Mouse (Mus musculus) erythroblast, embryonic 14.5 days (primary cell): ENCODE data around the gene Col23a1. TPM values are rescaled to one million over a fixed set of nuclear protein-coding genes. Genes with fewer than 3 reads are reported as not detected.

Source experiments
- H3K27me3 ChIP-seq: 2 replicates; pipeline ENCODE4 v1.6.1; 2012; ENCODE audit warnings: inconsistent platforms; ENCODE audit not compliant: control insufficient read depth
- H3K36me3 ChIP-seq: 2 replicates; pipeline ENCODE4 v1.6.1; 2012; ENCODE audit warnings: mild to moderate bottlenecking, inconsistent platforms; ENCODE audit not compliant: control insufficient read depth
- H3K4me1 ChIP-seq: 2 replicates; pipeline ENCODE4 v1.6.1; 2012; ENCODE audit warnings: inconsistent platforms; ENCODE audit not compliant: control insufficient read depth
- H3K4me3 ChIP-seq: replicated peaks from 2 replicates; pipeline ENCODE3; 2012; ENCODE audit warnings: moderate library complexity, mild to moderate bottlenecking, inconsistent platforms
- H3K9me3 ChIP-seq: 2 replicates; pipeline ENCODE4 v1.6.1; 2012; ENCODE audit warnings: low read length, inconsistent platforms, mixed read lengths; ENCODE audit not compliant: control insufficient read depth
- GATA1 ChIP-seq: IDR thresholded peaks from 2 replicates; pipeline ENCODE4 v1.6.1; 2012; ENCODE audit warnings: low read length, inconsistent platforms, mixed read lengths
- TAL1 ChIP-seq: IDR thresholded peaks from 3 replicates; pipeline ENCODE4 v1.6.1; 2012; ENCODE audit warnings: low read length, inconsistent platforms, mixed read lengths
- polyA plus RNA-seq: library from polyadenylated mRNA; stranded (reverse); fragments of >175 nt; gene quantifications from 2 replicates; pipeline ENCODE4 v1.2.3, GENCODE M21; 2012

Gene Col23a1
- polyA plus RNA-seq, 1 experiment: not detected

- H3K4me3 ChIP-seq: no peak overlapping the region
- H3K27me3 ChIP-seq: no peaks in the 10 kb centered on the region
- no peaks in the 10 kb centered on the region for H3K4me1 ChIP-seq
- TF ChIP-seq GATA1: no peak
- H3K36me3 ChIP-seq: no peaks in the 10 kb centered on the region
- peaks cover 4% of the 10 kb centered on the region for H3K9me3 ChIP-seq
Observed at GRCm38 (mm10) chr11:51565951-51566350, 276.2 kb downstream of the Col23a1 start.

- no peaks in the 10 kb centered on the region for H3K4me1 ChIP-seq
- H3K9me3 ChIP-seq: peaks cover 4% of the 10 kb centered on the region
- no peak overlapping the region for H3K4me3 ChIP-seq
- H3K27me3 ChIP-seq: no peaks in the 10 kb centered on the region
- no peak for TF ChIP-seq GATA1
- no peak for TF ChIP-seq TAL1
- no peaks in the 10 kb centered on the region for H3K36me3 ChIP-seq
Observed at GRCm38 (mm10) chr11:51568801-51569200, 279.1 kb downstream of the Col23a1 start.

- H3K9me3 ChIP-seq: no peaks in the 10 kb centered on the region
- no peaks in the 10 kb centered on the region for H3K27me3 ChIP-seq
- no peaks in the 10 kb centered on the region for H3K36me3 ChIP-seq
- no peak overlapping the region for H3K4me3 ChIP-seq
- TF ChIP-seq GATA1: no peak
- no peak for TF ChIP-seq TAL1
- no peaks in the 10 kb centered on the region for H3K4me1 ChIP-seq
Observed at GRCm38 (mm10) chr11:51576454-51576853, 286.7 kb downstream of the Col23a1 start.

- Histone ChIP-seq H3K9me3 (no peaks in the 10 kb centered on the region), H3K4me3 (no peak overlapping the region), H3K27me3 (no peaks in the 10 kb centered on the region), H3K4me1 (no peaks in the 10 kb centered on the region), H3K36me3 (no peaks in the 10 kb centered on the region)
- TF ChIP-seq GATA1: no peak
- TF ChIP-seq TAL1: no peak
Observed at GRCm38 (mm10) chr11:51577587-51577986, 287.9 kb downstream of the Col23a1 start.

GRCm38 (mm10) chr11:51579024-51579423, 289.3 kb downstream of the Col23a1 start:
- Histone ChIP-seq H3K27me3 (no peaks in the 10 kb centered on the region), H3K4me3 (no peak overlapping the region), H3K36me3 (no peaks in the 10 kb centered on the region), H3K9me3 (no peaks in the 10 kb centered on the region), H3K4me1 (peaks cover 14% of the 10 kb centered on the region)
- TF ChIP-seq GATA1 (no peak), TAL1 (no peak)

GRCm38 (mm10) chr11:51582713-51583112, 293.0 kb downstream of the Col23a1 start:
- Histone ChIP-seq H3K4me1 (peaks cover 48% of the 10 kb centered on the region), H3K9me3 (no peaks in the 10 kb centered on the region), H3K36me3 (peaks cover 23% of the 10 kb centered on the region), H3K27me3 (no peaks in the 10 kb centered on the region), H3K4me3 (no peak overlapping the region)
- TF ChIP-seq GATA1 (no peak), TAL1 (no peak)

GRCm38 (mm10) chr11:51584057-51584430, 294.3 kb downstream of the Col23a1 start:
- peaks cover 37% of the 10 kb centered on the region for H3K36me3 ChIP-seq
- H3K4me1 ChIP-seq: peaks cover 49% of the 10 kb centered on the region
- TF ChIP-seq GATA1 (no peak), TAL1 (no peak)
- H3K9me3 ChIP-seq: no peaks in the 10 kb centered on the region
- peak overlapping the region; percentile 82 for H3K4me3 ChIP-seq
- no peaks in the 10 kb centered on the region for H3K27me3 ChIP-seq

- TF ChIP-seq GATA1 (peak; percentile 79), TAL1 (peak; percentile 31; the same call in 1 of the 3 replicates)
- peaks cover 49% of the 10 kb centered on the region for H3K4me1 ChIP-seq
Observed at GRCm38 (mm10) chr11:51584431-51585248, 294.9 kb downstream of the Col23a1 start, which contains the start of gene Phykpl. Phykpl (plus strand) TSS chr11:51584757.

GRCm38 (mm10) chr11:51585608-51586252, 296.0 kb downstream of the Col23a1 start:
- Histone ChIP-seq H3K4me3 (peak overlapping the region; percentile 82), H3K27me3 (no peaks in the 10 kb centered on the region), H3K4me1 (peaks cover 49% of the 10 kb centered on the region), H3K9me3 (no peaks in the 10 kb centered on the region), H3K36me3 (peaks cover 52% of the 10 kb centered on the region)
- no peak for TF ChIP-seq GATA1
- no peak for TF ChIP-seq TAL1

More at GRCm38 (mm10) chr11:51584431-51585248, 294.9 kb downstream of the Col23a1 start, which contains the start of gene Phykpl:
- Histone ChIP-seq H3K36me3 (peaks cover 43% of the 10 kb centered on the region), H3K27me3 (no peaks in the 10 kb centered on the region), H3K9me3 (no peaks in the 10 kb centered on the region), H3K4me3 (peak within 1 kb of the TSS; percentile 82)
